Comparison of ENCODE assay signal across 16 mouse cellular contexts in the genomic region with DNA sequence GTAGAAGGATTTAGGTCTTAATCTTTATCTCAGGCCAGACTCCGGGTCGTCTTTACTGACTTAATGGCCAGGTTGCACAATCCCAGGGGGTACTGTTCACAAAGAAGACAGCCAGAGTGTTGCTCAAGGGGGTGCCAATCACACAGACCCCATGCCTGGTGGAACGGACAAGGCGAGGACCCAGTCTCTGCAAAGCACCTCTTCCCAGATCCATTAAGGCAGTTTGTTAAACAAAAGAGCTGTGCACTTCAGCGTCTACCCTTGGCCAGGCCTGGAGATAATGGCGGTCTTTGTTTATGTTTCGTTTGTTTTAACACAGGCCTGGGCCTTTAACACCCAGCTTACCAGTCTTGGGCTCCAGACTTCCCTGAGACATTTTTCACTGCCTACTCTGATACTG. TPM values are rescaled to one million over a fixed set of nuclear protein-coding genes. Genes with fewer than 3 reads are reported as not detected.
A peak's percentile ranks its signal among the peaks of the same experiment; 100 is the strongest.
DNase-seq lines count a peak whose midpoint lies in the region; ATAC-seq and TF ChIP-seq lines count a peak whose summit lies in the region.
"Had no signal": no experiment of that assay in that cellular context is flagged by ENCODE, and none has a peak within 500 bp of the region (broad histone marks: within the 10 kb centered on the region; RNA-seq: fewer than 3 reads in every experiment).

No protein-coding gene starts in this region.

- ATAC-seq in lung, embryonic 14.5 days (ENCODE audit: insufficient read depth) = no peak
- ATAC-seq: forebrain, embryonic 16.5 days; Patski had no signal

- WGBS in heart, embryonic 10.5 days = 15% methylated on average over 7 of the region's 7 CpGs
- WGBS in lung, embryonic 14.5 days = 12% methylated on average over 7 of the region's 7 CpGs

- peak overlapping the region; percentile 85 for H3K27ac ChIP-seq in heart, embryonic 10.5 days
- H3K27ac ChIP-seq in lung, embryonic 14.5 days (ENCODE audit: low read depth) = no peak overlapping the region
- H3K27ac ChIP-seq: heart, adult 2 months; kidney, embryonic 15.5 days; liver, embryonic 14.5 days had no signal

- intact Hi-C loops in heart, postnatal 36 days (cut with DNase I) = loop anchor here (5.0 kb wide), 1 partner anchor 55 kb away; no protein-coding TSS in a partner anchor

- no peak overlapping the region for H3K9ac ChIP-seq in lung, embryonic 14.5 days
- H3K9ac ChIP-seq: kidney, embryonic 15.5 days; liver, embryonic 14.5 days had no signal

- H3K27me3 ChIP-seq in heart, embryonic 10.5 days (ENCODE audit: insufficient read depth, poor library complexity, severe bottlenecking) = no peaks in the 10 kb centered on the region
- H3K27me3 ChIP-seq in lung, embryonic 14.5 days (ENCODE audit: insufficient read depth, low read length) = no peaks in the 10 kb centered on the region
- H3K27me3 ChIP-seq: kidney, embryonic 15.5 days; Patski had no signal

- peaks cover 24% of the 10 kb centered on the region for H3K4me1 ChIP-seq in heart, embryonic 10.5 days
- peaks cover 12% of the 10 kb centered on the region; the same call in 1 of the 2 replicates for H3K4me1 ChIP-seq in lung, embryonic 14.5 days (ENCODE audit: insufficient read depth)

- H3K9me3 ChIP-seq in heart, embryonic 10.5 days = no peaks in the 10 kb centered on the region
- H3K9me3 ChIP-seq in lung, embryonic 14.5 days (ENCODE audit: low read depth, low read length) = no peaks in the 10 kb centered on the region
- H3K9me3 ChIP-seq: kidney, embryonic 15.5 days had no signal

- no peak for TF ChIP-seq CTCF in lung, embryonic 14.5 days (IDR thresholded peaks at IDR 0.05; ENCODE audit: low read depth)

- H3K36me3 ChIP-seq in heart, embryonic 10.5 days = no peaks in the 10 kb centered on the region
- H3K36me3 ChIP-seq in lung, embryonic 14.5 days (ENCODE audit: insufficient read depth) = no peaks in the 10 kb centered on the region
- H3K36me3 ChIP-seq: kidney, embryonic 15.5 days had no signal

- no peak overlapping the region; the same call in 1 of the 2 replicates for H3K4me3 ChIP-seq in heart, embryonic 10.5 days
- H3K4me3 ChIP-seq in lung, embryonic 14.5 days (ENCODE audit: low read depth, low read length) = no peak overlapping the region
- H3K4me3 ChIP-seq: heart, adult 2 months had no signal

- no peak for DNase-seq in heart, embryonic 10.5 days (ENCODE audit: low spot score)
- DNase-seq in heart, postnatal 36 days = no peak
- peak; percentile 50 for DNase-seq in lung, embryonic 14.5 days
- DNase-seq in lung, postnatal 10 days = no peak
- peak; percentile 51 for DNase-seq in embryo, embryonic 10 days (ENCODE audit: low spot score)
- peak; percentile 29 for DNase-seq in retina, embryonic 14.5 days (ENCODE audit: low spot score)
- DNase-seq in frontal cortex, postnatal 36 days (ENCODE audit: low spot score in 2 of 2) = no peak
- DNase-seq in spleen, postnatal 14 days (ENCODE audit: low spot score in 2 of 2) = no peak
- DNase-seq: adrenal gland, postnatal 10 days; B cell, adult 2 months; heart, adult 2 months; spleen, adult 18-20 months had no signal

- H3K4me2 ChIP-seq in lung, embryonic 14.5 days = no peak overlapping the region

RNA-seq across cellular contexts. Expression of a gene that starts 3.9 kb away (rescaled TPM):
- 20.0 and 23.0 TPM in 2 replicates for polyA plus RNA-seq in heart, embryonic 10.5 days (2016; fragmentation: Nextera tagmentation; extraction: Ambion mirVana)
- 10 to 100 TPM; 16.2 to 17.7 TPM for total RNA-seq in heart, postnatal 36 days (2021)
- 26.4 and 27.8 TPM in 2 replicates for polyA plus RNA-seq in lung, embryonic 14.5 days (2014; fragmentation: Nextera tagmentation; extraction: Ambion mirVana)

Comparison
In these comparisons a context has a peak if more than half of its experiments do, and no peak if none do; other contexts are left out.
1. DNase-seq: peak in lung, embryonic 14.5 days (single experiment), embryo, embryonic 10 days (single experiment) and retina, embryonic 14.5 days (single experiment); none in heart, embryonic 10.5 days (single experiment), heart, postnatal 36 days (0 of 2), lung, postnatal 10 days (single experiment), frontal cortex, postnatal 36 days (0 of 2) and spleen, postnatal 14 days (0 of 2).